Mouse (Mus musculus) lung, postnatal 10 days (tissue): Measurements from ENCODE around the gene Kdelr3.

ENCODE experiments used
- DNase-seq: peaks from one replicate; pipeline ENCODE4 v3.0.0; 2021

Gene Kdelr3

GRCm38 (mm10) chr15:79516171-79517096, at the start of gene Kdelr3:
Gene Kdelr3, plus strand, starts transcription at chr15:79516411.
- DNase-seq = peak; percentile 90

- peak; percentile 93 for DNase-seq
Measured at GRCm38 (mm10) chr15:79466601-79467286, 49.5 kb upstream of the Kdelr3 start.

- DNase-seq = no peak
Measured at GRCm38 (mm10) chr15:79469577-79469976, 46.6 kb upstream of the Kdelr3 start.

- no peak for DNase-seq
Measured at GRCm38 (mm10) chr15:79470583-79470982, 45.6 kb upstream of the Kdelr3 start.

GRCm38 (mm10) chr15:79471095-79471494, 45.1 kb upstream of the Kdelr3 start:
- no peak for DNase-seq

GRCm38 (mm10) chr15:79473042-79473441, 43.2 kb upstream of the Kdelr3 start:
- DNase-seq = no peak

GRCm38 (mm10) chr15:79473638-79474355, 42.4 kb upstream of the Kdelr3 start:
- DNase-seq = no peak

GRCm38 (mm10) chr15:79477227-79477626, 39.0 kb upstream of the Kdelr3 start:
- no peak for DNase-seq

GRCm38 (mm10) chr15:79481181-79481688, 35.0 kb upstream of the Kdelr3 start:
- no peak for DNase-seq

GRCm38 (mm10) chr15:79489463-79489862, 26.7 kb upstream of the Kdelr3 start:
- no peak for DNase-seq

GRCm38 (mm10) chr15:79493527-79493926, 22.7 kb upstream of the Kdelr3 start:
- no peak for DNase-seq

- DNase-seq = no peak
Measured at GRCm38 (mm10) chr15:79500110-79500509, 16.1 kb upstream of the Kdelr3 start.

- no peak for DNase-seq
Measured at GRCm38 (mm10) chr15:79502891-79503341, 13.3 kb upstream of the Kdelr3 start.

- DNase-seq = no peak
Measured at GRCm38 (mm10) chr15:79503438-79503837, 12.8 kb upstream of the Kdelr3 start.

GRCm38 (mm10) chr15:79504707-79505452, 11.3 kb upstream of the Kdelr3 start, which contains the start of gene Kcnj4:
Gene Kcnj4, minus strand, starts transcription at chr15:79505241.
- DNase-seq = no peak

- peak; percentile 74 for DNase-seq
Measured at GRCm38 (mm10) chr15:79505616-79506283, 10.5 kb upstream of the Kdelr3 start.

GRCm38 (mm10) chr15:79506460-79506859, 9.8 kb upstream of the Kdelr3 start:
- no peak for DNase-seq

- DNase-seq = no peak
Measured at GRCm38 (mm10) chr15:79507055-79507828, 9.0 kb upstream of the Kdelr3 start.

- DNase-seq = no peak
Measured at GRCm38 (mm10) chr15:79509998-79510397, 6.2 kb upstream of the Kdelr3 start.

- DNase-seq = no peak
Measured at GRCm38 (mm10) chr15:79510425-79510824, 5.8 kb upstream of the Kdelr3 start.
